Mouse (Mus musculus) cerebellum, adult 9-10 months (tissue): ENCODE measurements around the gene Ehbp1l1.

Experiments
- DNase-seq: peaks from one replicate; pipeline ENCODE4 v3.0.0; 2022

Ehbp1l1 gene

GRCm38 (mm10) chr19:5731264-5731978 lies 5.3 kb upstream of the Ehbp1l1 start:
- DNase-seq = peak; percentile 94

GRCm38 (mm10) chr19:5730314-5731186 lies 4.4 kb upstream of the Ehbp1l1 start:
- DNase-seq = peak; percentile 70

- peak; percentile 83 for DNase-seq
Measured at GRCm38 (mm10) chr19:5729444-5729815, 3.3 kb upstream of the Ehbp1l1 start, which contains the start of gene Fam89b. Gene Fam89b, minus strand, starts transcription at chr19:5729653.

GRCm38 (mm10) chr19:5728631-5729443 lies 2.7 kb upstream of the Ehbp1l1 start:
- DNase-seq = peak; percentile 69

GRCm38 (mm10) chr19:5727701-5728100 lies 1.6 kb upstream of the Ehbp1l1 start:
- peak; percentile 89 for DNase-seq

GRCm38 (mm10) chr19:5726961-5727578 lies 953 bp upstream of the Ehbp1l1 start:
- DNase-seq = no peak

- no peak for DNase-seq
Measured at GRCm38 (mm10) chr19:5725029-5725707, 949 bp downstream of the Ehbp1l1 start.

GRCm38 (mm10) chr19:5724549-5724941 lies 1.6 kb downstream of the Ehbp1l1 start:
- DNase-seq = no peak

GRCm38 (mm10) chr19:5723934-5724548 lies 2.1 kb downstream of the Ehbp1l1 start:
- DNase-seq = no peak

- DNase-seq = no peak
Measured at GRCm38 (mm10) chr19:5722848-5723425, 3.2 kb downstream of the Ehbp1l1 start.

- no peak for DNase-seq
Measured at GRCm38 (mm10) chr19:5721233-5721632, 4.9 kb downstream of the Ehbp1l1 start.

- DNase-seq = no peak
Measured at GRCm38 (mm10) chr19:5716955-5717354, 9.2 kb downstream of the Ehbp1l1 start.

GRCm38 (mm10) chr19:5715793-5716688 lies 10.1 kb downstream of the Ehbp1l1 start:
- no peak for DNase-seq

- no peak for DNase-seq
Measured at GRCm38 (mm10) chr19:5713730-5714129, 12.4 kb downstream of the Ehbp1l1 start.

- no peak for DNase-seq
Measured at GRCm38 (mm10) chr19:5713255-5713654, 12.9 kb downstream of the Ehbp1l1 start.

GRCm38 (mm10) chr19:5711907-5712460 lies 14.1 kb downstream of the Ehbp1l1 start:
- DNase-seq = no peak

- peak; percentile 86 for DNase-seq
Measured at GRCm38 (mm10) chr19:5711218-5711617, 14.9 kb downstream of the Ehbp1l1 start.

- no peak for DNase-seq
Measured at GRCm38 (mm10) chr19:5710581-5710980, 15.5 kb downstream of the Ehbp1l1 start.

- no peak for DNase-seq
Measured at GRCm38 (mm10) chr19:5710068-5710467, 16.0 kb downstream of the Ehbp1l1 start.
